Mouse (Mus musculus): ENCODE data around the gene Scd2. TPM values are rescaled to one million over a fixed set of nuclear protein-coding genes. Genes with fewer than 3 reads are reported as not detected.

Gene Scd2
- polyA plus RNA-seq, 1 experiment from 2014 or later, result 6.2 TPM

- 10% methylated on average over 6 of the region's 6 CpGs for WGBS (ENCODE audit: insufficient replicate concordance)
- DNase-seq, result no peak
- no peaks in the 10 kb centered on the region for H3K36me3 ChIP-seq (replicated peaks; ENCODE audit: insufficient read depth, low read length)
- no peaks in the 10 kb centered on the region for H3K9me3 ChIP-seq (ENCODE audit: low read length)
- TF ChIP-seq CTCF (IDR thresholded peaks at IDR 0.05; ENCODE audit: low read depth) (peak; percentile 43), EP300 (IDR thresholded peaks at IDR 0.05; ENCODE audit: low read depth) (no peak)
- H3K4me1 ChIP-seq (ENCODE audit: insufficient read depth), result peaks cover 35% of the 10 kb centered on the region
- H3K27me3 ChIP-seq (ENCODE audit: insufficient read depth, low read length), result peaks cover 3% of the 10 kb centered on the region; the same call in 1 of the 2 replicates
- peak overlapping the region; percentile 66 for H3K4me3 ChIP-seq (ENCODE audit: low read depth, low read length)
- peak overlapping the region; percentile 95 for H3K27ac ChIP-seq (ENCODE audit: low read depth)
- H3K9ac ChIP-seq (replicated peaks), result peak overlapping the region; percentile 74
- H3K4me2 ChIP-seq (ENCODE audit: low read depth, low read length), result peak overlapping the region; percentile 95
- ATAC-seq, result peak; percentile 51
Observed at GRCm38 (mm10) chr19:44266458-44266823, 27.0 kb upstream of the Scd2 start.

GRCm38 (mm10) chr19:44266824-44267498 lies 26.5 kb upstream of the Scd2 start:
- ATAC-seq, result peak; percentile 97
- peak overlapping the region; percentile 66 for H3K4me3 ChIP-seq (ENCODE audit: low read depth, low read length)
- under 1% methylated on average over 43 of the region's 43 CpGs for WGBS (ENCODE audit: insufficient replicate concordance)
- H3K36me3 ChIP-seq (replicated peaks; ENCODE audit: insufficient read depth, low read length), result no peaks in the 10 kb centered on the region
- H3K27me3 ChIP-seq (ENCODE audit: insufficient read depth, low read length), result peaks cover 3% of the 10 kb centered on the region; the same call in 1 of the 2 replicates
- H3K27ac ChIP-seq (ENCODE audit: low read depth), result peak overlapping the region; percentile 95
- H3K9me3 ChIP-seq (ENCODE audit: low read length), result no peaks in the 10 kb centered on the region
- TF ChIP-seq CTCF (IDR thresholded peaks at IDR 0.05; ENCODE audit: low read depth), result peak; percentile 57
- TF ChIP-seq EP300 (IDR thresholded peaks at IDR 0.05; ENCODE audit: low read depth), result no peak
- peak overlapping the region; percentile 95 for H3K4me2 ChIP-seq (ENCODE audit: low read depth, low read length)
- peak overlapping the region; percentile 74 for H3K9ac ChIP-seq (replicated peaks)
- DNase-seq, result peak; percentile 92
- peaks cover 35% of the 10 kb centered on the region for H3K4me1 ChIP-seq (ENCODE audit: insufficient read depth)

GRCm38 (mm10) chr19:44267499-44268002 lies 25.9 kb upstream of the Scd2 start:
- H3K27me3 ChIP-seq (ENCODE audit: insufficient read depth, low read length), result peaks cover under 1% of the 10 kb centered on the region; the same call in 1 of the 2 replicates
- H3K9me3 ChIP-seq (ENCODE audit: low read length), result no peaks in the 10 kb centered on the region
- H3K9ac ChIP-seq (replicated peaks), result peak overlapping the region; percentile 74
- peak overlapping the region; percentile 95 for H3K4me2 ChIP-seq (ENCODE audit: low read depth, low read length)
- H3K4me1 ChIP-seq (ENCODE audit: insufficient read depth), result peaks cover 35% of the 10 kb centered on the region
- peak overlapping the region; percentile 95 for H3K27ac ChIP-seq (ENCODE audit: low read depth)
- no peaks in the 10 kb centered on the region for H3K36me3 ChIP-seq (replicated peaks; ENCODE audit: insufficient read depth, low read length)
- 16% methylated on average over 18 of the region's 18 CpGs for WGBS (ENCODE audit: insufficient replicate concordance)
- peak overlapping the region; percentile 66 for H3K4me3 ChIP-seq (ENCODE audit: low read depth, low read length)
- DNase-seq, result no peak
- no peak for ATAC-seq
- no peak for TF ChIP-seq CTCF (IDR thresholded peaks at IDR 0.05; ENCODE audit: low read depth)
- TF ChIP-seq EP300 (IDR thresholded peaks at IDR 0.05; ENCODE audit: low read depth), result no peak

GRCm38 (mm10) chr19:44273711-44274110 lies 19.8 kb upstream of the Scd2 start:
- no peak overlapping the region for H3K4me2 ChIP-seq (ENCODE audit: low read depth, low read length)
- no peaks in the 10 kb centered on the region for H3K9me3 ChIP-seq (ENCODE audit: low read length)
- H3K27ac ChIP-seq (ENCODE audit: low read depth), result no peak overlapping the region
- DNase-seq (no peak), ATAC-seq (no peak)
- TF ChIP-seq EP300 (IDR thresholded peaks at IDR 0.05; ENCODE audit: low read depth) (no peak), CTCF (IDR thresholded peaks at IDR 0.05; ENCODE audit: low read depth) (no peak)
- H3K36me3 ChIP-seq (replicated peaks; ENCODE audit: insufficient read depth, low read length), result no peaks in the 10 kb centered on the region
- 82% methylated on average over 4 of the region's 4 CpGs for WGBS (ENCODE audit: insufficient replicate concordance)
- H3K4me3 ChIP-seq (ENCODE audit: low read depth, low read length), result no peak overlapping the region
- H3K9ac ChIP-seq (replicated peaks), result no peak overlapping the region
- no peaks in the 10 kb centered on the region; the same call in 1 of the 2 replicates for H3K4me1 ChIP-seq (ENCODE audit: insufficient read depth)
- no peaks in the 10 kb centered on the region for H3K27me3 ChIP-seq (ENCODE audit: insufficient read depth, low read length)

GRCm38 (mm10) chr19:44274452-44274851 lies 19.0 kb upstream of the Scd2 start:
- TF ChIP-seq EP300 (IDR thresholded peaks at IDR 0.05; ENCODE audit: low read depth) (no peak), CTCF (IDR thresholded peaks at IDR 0.05; ENCODE audit: low read depth) (no peak)
- Histone ChIP-seq H3K9ac (replicated peaks) (no peak overlapping the region), H3K4me1 (ENCODE audit: insufficient read depth) (no peaks in the 10 kb centered on the region; the same call in 1 of the 2 replicates), H3K9me3 (ENCODE audit: low read length) (no peaks in the 10 kb centered on the region), H3K4me2 (ENCODE audit: low read depth, low read length) (no peak overlapping the region), H3K36me3 (replicated peaks; ENCODE audit: insufficient read depth, low read length) (no peaks in the 10 kb centered on the region), H3K27me3 (ENCODE audit: insufficient read depth, low read length) (no peaks in the 10 kb centered on the region), H3K4me3 (ENCODE audit: low read depth, low read length) (no peak overlapping the region), H3K27ac (ENCODE audit: low read depth) (no peak overlapping the region)
- WGBS (ENCODE audit: insufficient replicate concordance), result 91% methylated on average over 4 of the region's 4 CpGs
- ATAC-seq (no peak), DNase-seq (no peak)

- H3K4me3 ChIP-seq (ENCODE audit: low read depth, low read length), result no peak overlapping the region
- TF ChIP-seq EP300 (IDR thresholded peaks at IDR 0.05; ENCODE audit: low read depth) (no peak), CTCF (IDR thresholded peaks at IDR 0.05; ENCODE audit: low read depth) (no peak)
- H3K4me2 ChIP-seq (ENCODE audit: low read depth, low read length), result no peak overlapping the region
- no peak for DNase-seq
- no peak overlapping the region for H3K27ac ChIP-seq (ENCODE audit: low read depth)
- no peaks in the 10 kb centered on the region for H3K9me3 ChIP-seq (ENCODE audit: low read length)
- WGBS (ENCODE audit: insufficient replicate concordance), result 81% methylated on average over 1 of the region's 1 CpGs
- no peak overlapping the region for H3K9ac ChIP-seq (replicated peaks)
- ATAC-seq, result no peak
- no peaks in the 10 kb centered on the region for H3K36me3 ChIP-seq (replicated peaks; ENCODE audit: insufficient read depth, low read length)
- no peaks in the 10 kb centered on the region; the same call in 1 of the 2 replicates for H3K4me1 ChIP-seq (ENCODE audit: insufficient read depth)
- H3K27me3 ChIP-seq (ENCODE audit: insufficient read depth, low read length), result no peaks in the 10 kb centered on the region
Observed at GRCm38 (mm10) chr19:44275418-44275817, 18.1 kb upstream of the Scd2 start.

Data from liver, postnatal 0 days (tissue).